Mouse (Mus musculus): ENCODE measurements around the gene Ube2v1.

DNA sequence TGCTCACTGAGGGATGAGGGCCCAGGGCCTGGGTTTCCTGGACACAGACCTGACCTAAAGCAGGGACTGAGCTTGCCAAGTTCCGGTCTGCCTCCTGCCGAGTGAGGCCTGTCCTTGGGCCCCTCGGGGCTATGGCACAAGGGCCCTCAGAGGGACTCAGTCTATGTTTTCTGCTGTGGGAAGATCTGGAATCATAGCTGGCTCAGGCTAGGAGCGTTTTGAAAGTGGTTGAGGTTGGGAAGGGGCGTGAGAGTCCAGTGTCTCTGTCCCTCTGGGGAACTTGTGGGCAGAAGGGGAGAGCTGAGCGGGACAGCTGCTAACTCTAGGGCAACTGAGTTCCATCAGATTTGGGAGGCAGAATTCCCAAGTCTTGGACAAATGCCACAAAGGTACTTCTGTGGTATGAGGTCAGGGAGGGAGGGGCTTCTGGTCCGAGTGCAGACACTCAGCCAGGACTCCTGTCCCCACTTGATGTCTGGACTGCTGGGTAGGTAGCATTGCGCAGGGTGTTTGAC is 31.4 kb downstream of the Ube2v1 start:
- TF ChIP-seq EP300 (IDR thresholded peaks at IDR 0.05; ENCODE audit: low read depth) (no peak), CTCF (IDR thresholded peaks at IDR 0.05; ENCODE audit: low read depth) (no peak)
